Mouse (Mus musculus): ENCODE data around the gene Mast3. TPM values are rescaled to one million over a fixed set of nuclear protein-coding genes. Genes with fewer than 3 reads are reported as not detected.

Gene Mast3
- polyA plus RNA-seq, 1 experiment, result 370 TPM

DNA sequence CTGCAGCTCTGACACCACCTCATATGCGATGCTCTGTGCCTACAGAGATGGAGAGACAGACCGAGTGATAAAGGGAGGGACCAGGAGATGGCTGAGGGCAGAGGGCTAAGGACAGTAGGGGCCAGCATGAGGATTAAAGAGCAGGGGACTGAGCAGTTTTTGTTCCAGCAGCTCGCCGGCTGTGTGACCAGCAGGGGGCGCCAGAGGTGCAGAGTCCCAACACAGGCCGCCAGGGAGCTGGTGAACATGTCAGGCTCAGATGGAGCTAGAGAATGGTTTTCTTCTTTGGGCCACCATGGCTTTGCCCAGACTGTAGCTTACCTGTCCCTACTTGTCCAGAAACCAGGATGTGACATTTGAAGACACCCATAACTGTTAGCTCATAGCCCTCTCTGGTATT lies 39.7 kb upstream of the Mast3 start:
- Histone ChIP-seq H3K9me3 (no peaks in the 10 kb centered on the region), H3K36me3 (replicated peaks; ENCODE audit: low read length) (no peaks in the 10 kb centered on the region), H3K4me1 (peaks cover 34% of the 10 kb centered on the region), H3K4me3 (replicated peaks) (peak overlapping the region; percentile 11), H3K27me3 (replicated peaks) (peaks cover 42% of the 10 kb centered on the region)
- TF ChIP-seq FLI1 (IDR thresholded peaks at IDR 0.05; ENCODE audit: low read length), result no peak

DNA sequence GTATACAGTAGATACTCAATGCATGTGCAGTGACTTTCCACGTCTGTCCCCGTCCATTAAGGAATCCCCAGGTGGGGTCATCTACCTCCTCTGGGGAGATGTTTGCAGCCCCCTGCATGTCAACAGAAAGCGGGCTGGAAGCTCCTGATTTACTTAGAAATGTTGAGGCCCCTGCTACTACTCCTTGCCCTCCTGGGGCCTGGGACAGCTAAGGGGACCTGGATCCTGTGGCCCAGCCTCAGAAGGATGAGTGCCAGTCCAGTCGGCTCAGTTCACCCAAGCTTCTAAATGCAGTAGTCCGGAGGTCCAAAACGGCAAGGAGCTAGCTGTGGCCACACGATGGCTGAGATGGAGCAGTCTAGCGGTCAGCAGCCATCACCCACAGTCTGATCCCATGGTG lies 39.1 kb upstream of the Mast3 start:
- no peak for TF ChIP-seq GATA1 (IDR thresholded peaks at IDR 0.05; ENCODE audit: borderline replicate concordance, low read length)
- no peak for TF ChIP-seq FLI1 (IDR thresholded peaks at IDR 0.05; ENCODE audit: low read length)
- Histone ChIP-seq H3K27me3 (replicated peaks) (peaks cover 36% of the 10 kb centered on the region), H3K4me1 (peaks cover 34% of the 10 kb centered on the region), H3K4me3 (replicated peaks) (no peak overlapping the region), H3K9me3 (no peaks in the 10 kb centered on the region), H3K36me3 (replicated peaks; ENCODE audit: low read length) (no peaks in the 10 kb centered on the region)

DNA sequence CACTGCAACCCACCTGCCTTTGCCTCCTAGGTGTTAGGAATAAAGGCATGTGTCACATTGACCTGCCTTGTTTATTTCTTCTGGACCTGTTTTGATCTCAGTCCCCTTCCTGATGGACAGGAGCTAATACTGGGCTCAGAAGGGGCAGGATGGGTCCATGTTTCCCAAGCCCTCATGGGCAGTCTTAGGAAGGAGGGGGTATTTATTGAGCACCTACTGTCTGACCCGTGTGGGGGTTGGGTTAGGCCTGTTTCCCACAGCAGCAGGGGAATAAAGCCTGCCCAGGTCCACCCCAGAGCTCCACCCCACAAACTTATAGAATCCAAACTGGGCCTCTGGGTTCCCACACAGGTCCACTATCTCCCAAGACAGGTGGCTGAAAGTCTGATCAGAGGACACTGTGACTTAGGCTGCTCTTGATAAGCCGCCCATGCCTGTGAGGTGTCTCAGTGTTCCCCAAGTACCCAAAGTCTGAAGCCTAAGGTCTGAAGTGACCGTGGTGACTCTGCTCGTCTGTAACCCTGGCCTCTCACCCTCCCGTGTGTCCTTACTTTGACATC lies 38.4 kb upstream of the Mast3 start:
- Histone ChIP-seq H3K4me3 (replicated peaks) (no peak overlapping the region), H3K4me1 (peaks cover 39% of the 10 kb centered on the region), H3K27me3 (replicated peaks) (peaks cover 29% of the 10 kb centered on the region), H3K9me3 (no peaks in the 10 kb centered on the region), H3K36me3 (replicated peaks; ENCODE audit: low read length) (no peaks in the 10 kb centered on the region)
- TF ChIP-seq FLI1 (IDR thresholded peaks at IDR 0.05; ENCODE audit: low read length) (no peak), GATA1 (IDR thresholded peaks at IDR 0.05; ENCODE audit: borderline replicate concordance, low read length) (no peak)

DNA sequence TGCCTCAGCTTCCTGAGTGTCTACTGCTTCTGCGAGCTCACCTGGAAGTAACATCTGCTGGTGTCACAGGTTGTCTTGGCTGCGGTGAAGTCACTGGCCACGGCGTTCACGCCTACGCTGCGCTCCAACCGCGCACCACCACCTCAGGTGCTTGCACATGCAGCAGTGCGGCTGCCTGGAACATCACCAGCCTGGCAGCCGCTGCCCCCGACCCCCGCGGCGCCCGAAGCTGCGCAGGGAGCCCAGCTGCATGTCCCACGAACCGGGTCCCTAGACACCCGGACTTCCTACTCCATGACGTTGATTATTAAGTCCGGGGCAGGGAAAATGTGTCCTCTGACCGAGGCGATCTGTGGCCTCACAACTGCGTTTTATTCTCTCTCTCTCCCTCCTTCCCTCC lies 37.6 kb upstream of the Mast3 start:
- Histone ChIP-seq H3K36me3 (replicated peaks; ENCODE audit: low read length) (peaks cover 2% of the 10 kb centered on the region), H3K4me1 (peaks cover 40% of the 10 kb centered on the region), H3K4me3 (replicated peaks) (no peak overlapping the region), H3K9me3 (no peaks in the 10 kb centered on the region), H3K27me3 (replicated peaks) (peaks cover 21% of the 10 kb centered on the region)
- TF ChIP-seq GATA1 (IDR thresholded peaks at IDR 0.05; ENCODE audit: borderline replicate concordance, low read length), result no peak
- TF ChIP-seq FLI1 (IDR thresholded peaks at IDR 0.05; ENCODE audit: low read length), result no peak

DNA sequence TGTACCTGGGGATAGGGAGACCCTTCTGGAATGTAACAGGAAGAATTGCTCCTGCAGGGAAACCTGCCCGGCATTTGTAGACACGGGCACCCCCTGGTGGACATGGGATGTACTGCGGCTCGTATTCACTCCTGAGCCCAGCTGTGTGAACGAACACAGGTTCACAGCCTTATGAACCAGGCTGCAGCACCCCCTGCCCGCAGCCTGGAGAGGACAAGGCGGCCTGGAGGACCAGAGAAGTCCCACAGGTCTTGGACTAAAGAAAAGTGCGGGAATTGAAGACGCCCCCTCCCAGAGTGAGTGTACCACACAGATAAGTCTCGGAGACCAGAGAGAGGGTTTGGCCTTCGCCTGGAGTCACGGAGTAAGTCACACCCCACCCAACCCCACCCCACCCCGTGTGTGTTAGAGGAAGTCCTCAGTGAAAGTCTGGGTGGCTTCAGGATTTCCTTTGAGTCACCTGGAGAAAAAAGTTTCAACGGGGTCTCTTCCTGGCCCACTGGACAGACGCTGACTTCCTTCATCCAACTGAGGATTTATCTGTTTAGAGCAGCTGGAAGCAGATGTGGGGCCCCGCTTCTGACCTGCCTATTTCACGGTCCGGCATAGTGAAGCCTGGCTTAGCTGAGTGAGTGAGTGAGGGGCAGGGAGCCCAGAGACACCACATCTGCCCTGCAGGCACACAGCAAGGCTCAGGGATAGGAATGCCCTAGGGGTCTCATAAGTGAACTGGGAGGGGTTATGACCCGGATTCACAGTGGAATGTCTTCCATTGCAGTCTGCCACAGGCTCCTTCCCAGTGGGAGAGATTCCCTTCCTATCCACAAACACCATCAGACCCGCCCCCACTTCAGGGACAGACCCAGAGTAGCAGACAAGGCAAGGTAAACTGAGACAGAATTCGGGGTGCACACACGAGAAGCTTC lies 36.6 kb upstream of the Mast3 start:
- TF ChIP-seq GATA1 (IDR thresholded peaks at IDR 0.05; ENCODE audit: borderline replicate concordance, low read length), result no peak
- TF ChIP-seq FLI1 (IDR thresholded peaks at IDR 0.05; ENCODE audit: low read length), result no peak
- Histone ChIP-seq H3K27me3 (replicated peaks) (peaks cover 13% of the 10 kb centered on the region), H3K4me3 (replicated peaks) (peak overlapping the region; percentile 50), H3K4me1 (peaks cover 48% of the 10 kb centered on the region), H3K36me3 (replicated peaks; ENCODE audit: low read length) (peaks cover 13% of the 10 kb centered on the region), H3K9me3 (no peaks in the 10 kb centered on the region)

DNA sequence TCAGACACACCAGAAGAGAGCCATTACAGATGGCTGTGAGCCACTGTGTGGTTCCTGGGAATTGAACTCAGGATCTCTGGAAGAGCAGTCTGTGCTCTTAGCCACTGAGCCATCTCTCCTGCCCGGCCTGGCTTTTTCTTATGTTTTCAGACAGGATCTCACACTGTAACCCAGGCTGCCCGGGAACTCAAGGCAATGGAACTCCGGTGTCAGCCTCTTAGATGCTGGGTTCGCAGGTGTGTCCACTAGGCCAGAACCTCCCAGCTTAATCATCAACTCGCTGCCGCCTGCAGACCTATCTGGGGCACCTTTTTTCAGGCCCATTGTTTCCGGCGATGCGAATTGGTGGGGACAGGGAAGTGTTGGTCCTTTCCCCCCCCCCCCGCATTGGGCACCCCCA lies 35.7 kb upstream of the Mast3 start:
- Histone ChIP-seq H3K4me3 (replicated peaks) (no peak overlapping the region), H3K27me3 (replicated peaks) (peaks cover 8% of the 10 kb centered on the region), H3K36me3 (replicated peaks; ENCODE audit: low read length) (peaks cover 21% of the 10 kb centered on the region), H3K4me1 (peaks cover 53% of the 10 kb centered on the region), H3K9me3 (no peaks in the 10 kb centered on the region)
- TF ChIP-seq FLI1 (IDR thresholded peaks at IDR 0.05; ENCODE audit: low read length) (no peak), GATA1 (IDR thresholded peaks at IDR 0.05; ENCODE audit: borderline replicate concordance, low read length) (no peak)

DNA sequence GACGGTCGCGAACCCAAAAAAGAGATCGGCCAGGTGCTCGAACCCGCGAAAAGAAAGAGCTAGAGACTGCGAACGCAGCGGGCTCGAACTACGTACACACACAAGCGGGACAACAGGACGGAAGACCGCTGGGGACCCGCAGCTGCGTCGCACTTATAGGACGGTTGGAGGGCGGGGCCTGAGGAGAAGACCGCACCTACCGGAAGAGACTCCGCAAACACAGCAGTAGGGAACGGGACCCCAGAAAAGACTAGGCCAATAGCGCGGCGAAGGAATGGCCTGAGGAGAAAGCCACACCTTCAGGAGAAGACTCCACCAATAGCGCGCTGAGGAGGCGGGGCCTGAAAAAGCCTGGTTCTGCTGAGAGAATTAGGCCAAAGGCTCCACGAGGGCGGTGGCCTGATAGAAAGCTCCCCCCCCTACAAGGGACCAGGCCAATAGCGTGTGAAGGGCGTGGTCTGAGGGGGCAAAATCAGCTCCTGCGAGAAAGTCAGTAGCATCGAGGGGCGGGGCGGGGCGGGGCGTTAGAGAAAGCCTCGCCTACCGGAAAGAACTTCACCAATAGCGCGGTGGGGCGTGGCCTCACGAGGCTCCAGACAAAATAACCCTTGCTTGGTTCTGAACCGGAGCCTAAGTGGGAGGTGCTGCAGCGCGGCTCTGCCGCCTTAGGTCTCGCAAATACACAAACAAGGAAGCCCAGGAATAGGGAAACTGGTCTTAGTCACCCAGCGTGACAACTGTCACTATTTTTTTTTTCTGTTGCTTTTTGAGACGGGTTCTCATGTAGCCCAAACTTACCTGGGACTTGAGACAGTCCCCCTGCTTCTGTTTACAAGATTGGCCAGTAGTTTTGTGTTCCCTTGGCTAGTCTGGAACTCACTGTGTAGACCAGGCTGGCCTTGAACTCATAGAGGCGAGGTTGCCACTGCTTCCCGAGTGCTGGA lies 34.8 kb upstream of the Mast3 start, which contains the start of gene Arrdc2:
Gene Arrdc2 (minus strand): TSS at position 313 of the 944 bp plus-strand sequence.
- peak within 1 kb of the TSS; percentile 93 for H3K4me3 ChIP-seq (replicated peaks)
- peaks cover 30% of the 10 kb centered on the region for H3K36me3 ChIP-seq (replicated peaks; ENCODE audit: low read length)
- no peaks in the 10 kb centered on the region for H3K9me3 ChIP-seq
- H3K4me1 ChIP-seq, result peaks cover 61% of the 10 kb centered on the region
- TF ChIP-seq GATA1 (IDR thresholded peaks at IDR 0.05; ENCODE audit: borderline replicate concordance, low read length), result no peak
- TF ChIP-seq FLI1 (IDR thresholded peaks at IDR 0.05; ENCODE audit: low read length), result no peak; the same call in 1 of the 2 replicates
- H3K27me3 ChIP-seq (replicated peaks), result peaks cover 5% of the 10 kb centered on the region

DNA sequence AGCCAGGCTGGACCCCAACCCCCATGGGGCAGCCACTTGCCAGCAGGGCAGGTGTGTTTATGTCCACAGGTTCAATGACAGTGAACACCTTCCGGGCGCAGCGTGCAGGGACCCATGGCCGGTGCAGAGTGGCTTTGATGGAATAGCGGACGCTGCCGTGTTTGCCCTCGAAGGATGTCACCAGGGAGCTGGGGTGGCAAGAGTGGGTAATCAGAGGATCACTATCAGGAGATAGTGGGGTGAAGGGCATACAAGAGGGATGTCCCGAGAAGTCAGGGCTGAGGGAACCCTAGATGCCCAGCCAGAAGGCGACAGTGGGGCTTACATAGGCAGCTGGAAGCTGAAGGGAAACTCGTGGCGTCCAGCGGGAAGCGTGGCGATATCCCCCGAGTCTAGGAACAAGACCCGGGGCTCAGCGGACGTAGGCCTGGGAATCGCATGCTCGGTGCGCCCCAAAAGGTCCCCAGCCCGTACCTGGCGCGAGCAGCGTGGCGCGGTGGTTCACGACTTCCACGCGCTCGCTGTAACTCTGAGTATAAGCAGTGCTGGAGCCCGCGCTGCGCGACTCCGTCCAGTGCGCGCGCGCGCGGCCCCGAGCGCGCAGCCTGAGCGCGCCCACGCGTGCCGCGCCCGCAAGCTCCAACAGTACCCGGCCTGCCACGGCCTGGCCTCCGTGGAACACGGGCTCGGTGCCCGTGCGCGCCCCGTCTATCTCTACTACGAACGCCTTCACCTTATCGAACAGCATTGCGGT lies 34.0 kb upstream of the Mast3 start:
- H3K4me3 ChIP-seq (replicated peaks), result peak overlapping the region; percentile 93
- H3K36me3 ChIP-seq (replicated peaks; ENCODE audit: low read length), result peaks cover 38% of the 10 kb centered on the region
- peaks cover 5% of the 10 kb centered on the region for H3K27me3 ChIP-seq (replicated peaks)
- H3K9me3 ChIP-seq, result no peaks in the 10 kb centered on the region
- TF ChIP-seq GATA1 (IDR thresholded peaks at IDR 0.05; ENCODE audit: borderline replicate concordance, low read length) (no peak), FLI1 (IDR thresholded peaks at IDR 0.05; ENCODE audit: low read length) (no peak)
- H3K4me1 ChIP-seq, result peaks cover 59% of the 10 kb centered on the region

DNA sequence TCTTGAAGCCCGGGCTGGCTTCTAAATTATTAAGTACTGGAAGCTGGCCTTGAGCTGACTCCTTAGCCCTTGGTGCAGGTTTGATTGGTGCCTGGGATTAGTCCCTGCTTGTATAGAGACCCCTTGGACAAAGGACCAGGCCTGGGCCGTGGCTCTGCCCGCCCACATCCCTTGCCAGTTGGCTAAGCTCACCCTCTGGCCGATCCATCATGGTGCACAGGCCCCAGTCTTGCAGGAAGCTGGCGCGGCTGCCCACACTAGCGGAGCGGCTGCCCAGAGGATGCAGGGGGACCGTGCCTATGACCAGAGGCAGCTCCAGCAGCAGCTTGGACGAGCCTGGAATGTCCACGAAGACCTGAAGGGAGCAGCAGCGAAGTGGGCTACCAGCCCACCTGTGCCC lies 31.8 kb upstream of the Mast3 start:
- H3K36me3 ChIP-seq (replicated peaks; ENCODE audit: low read length), result peaks cover 40% of the 10 kb centered on the region
- H3K27me3 ChIP-seq (replicated peaks), result peaks cover 4% of the 10 kb centered on the region
- peaks cover 80% of the 10 kb centered on the region for H3K4me1 ChIP-seq
- peak overlapping the region; percentile 12 for H3K4me3 ChIP-seq (replicated peaks)
- H3K9me3 ChIP-seq, result no peaks in the 10 kb centered on the region
- TF ChIP-seq FLI1 (IDR thresholded peaks at IDR 0.05; ENCODE audit: low read length) (no peak), GATA1 (IDR thresholded peaks at IDR 0.05; ENCODE audit: borderline replicate concordance, low read length) (no peak)

Data from megakaryocyte, embryonic 14.5 days (primary cell).